Mouse (Mus musculus): Measurements from ENCODE around the gene Gpatch1.

- no peak for TF ChIP-seq CTCF (IDR thresholded peaks at IDR 0.05; ENCODE audit: low read depth)
- no peak for TF ChIP-seq EP300 (optimal IDR thresholded peaks at IDR 0.05)
Observed at GRCm38 (mm10) chr7:35362868-35363267, 44.6 kb upstream of the Gpatch1 start.

Data from stomach, postnatal 0 days (tissue).